Mouse (Mus musculus) mature B cell (primary cell): ENCODE results near the gene H2-M3.
"Not testable (repeated sequence)": the region's sequence is repeated elsewhere in the genome, so short reads cannot be mapped to it uniquely, and the experiment has no call there.

ENCODE experiments used
- in situ Hi-C: fragments of 300-500 bp; cut with MboI; formaldehyde crosslinking; loops from 2 replicates; pipeline ENCODE4 v1.14.3; 2019

H2-M3 gene

GRCm38 (mm10) chr17:37270058-37270701 is at the start of gene H2-M3:
Gene H2-M3, plus strand, starts transcription at chr17:37270220.
- in situ Hi-C loops: no loop called here

DNA sequence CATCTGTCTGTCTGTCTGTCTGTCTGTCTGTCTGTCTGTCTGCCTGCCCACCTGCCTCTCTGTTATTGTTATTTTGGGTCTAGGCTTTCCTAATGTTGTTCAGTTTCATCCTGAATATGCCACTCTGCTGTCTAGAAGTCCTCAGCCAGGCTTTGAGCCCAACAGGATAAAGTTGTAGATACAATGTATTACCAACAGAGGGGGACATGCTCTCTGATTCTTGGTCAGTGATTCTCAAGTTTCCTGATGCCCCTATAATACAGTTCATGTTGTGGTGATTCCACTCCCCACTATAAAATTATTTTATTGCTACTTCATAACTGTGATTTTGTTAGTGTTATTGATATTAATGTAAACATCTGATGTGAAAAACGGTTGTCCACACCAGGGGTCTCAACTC is 48.1 kb upstream of the H2-M3 start:
- in situ Hi-C loops: no loop called here

- in situ Hi-C loops: not testable (repeated sequence)
These were observed 32.8 kb upstream of the H2-M3 start, which contains the start of gene Olfr97 for GRCm38 (mm10) chr17:37237230-37237629. Gene Olfr97, minus strand, starts transcription at chr17:37237330.

DNA sequence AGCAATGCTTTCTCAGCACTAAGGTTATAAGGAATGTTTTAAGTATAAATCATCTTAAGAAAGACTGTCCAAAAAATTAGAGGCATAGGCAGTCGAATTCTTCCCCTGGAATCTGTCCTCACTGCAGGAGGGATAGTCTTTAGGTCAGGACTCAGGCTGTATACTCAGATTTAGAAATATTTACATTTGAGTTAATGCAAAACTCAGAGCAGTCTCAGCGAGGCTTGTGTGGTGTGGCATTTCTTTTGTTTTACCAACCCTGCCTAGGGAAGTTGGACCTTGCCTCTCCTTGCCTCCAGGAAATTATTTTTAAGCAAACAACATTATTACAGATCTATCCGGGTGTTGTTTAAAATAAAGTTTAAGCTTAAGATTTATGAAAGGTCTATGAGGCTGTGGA is 27.8 kb upstream of the H2-M3 start:
- in situ Hi-C loops: no loop called here

DNA sequence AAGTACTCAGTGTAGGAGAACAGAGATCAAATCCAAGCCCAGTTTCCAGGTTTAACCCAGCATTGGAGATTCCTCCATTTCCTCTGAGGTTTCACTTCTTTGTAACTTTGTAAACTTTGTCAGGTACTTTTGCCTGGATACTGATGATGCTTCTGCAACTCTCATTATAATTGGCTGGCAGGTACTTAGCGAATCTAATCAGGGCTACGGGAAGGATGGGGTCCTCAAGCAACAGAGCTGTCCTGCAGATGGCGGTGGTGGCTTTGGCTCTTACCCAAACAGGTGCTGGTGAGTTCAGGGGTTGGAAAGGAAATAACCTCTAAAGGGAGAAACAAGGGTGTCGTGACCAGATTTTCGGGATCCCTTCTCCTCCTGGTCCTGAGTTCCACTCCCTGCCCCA is 23.3 kb upstream of the H2-M3 start:
- in situ Hi-C loops: no loop called here

GRCm38 (mm10) chr17:37249460-37249859 is 20.6 kb upstream of the H2-M3 start:
- in situ Hi-C loops: no loop called here

DNA sequence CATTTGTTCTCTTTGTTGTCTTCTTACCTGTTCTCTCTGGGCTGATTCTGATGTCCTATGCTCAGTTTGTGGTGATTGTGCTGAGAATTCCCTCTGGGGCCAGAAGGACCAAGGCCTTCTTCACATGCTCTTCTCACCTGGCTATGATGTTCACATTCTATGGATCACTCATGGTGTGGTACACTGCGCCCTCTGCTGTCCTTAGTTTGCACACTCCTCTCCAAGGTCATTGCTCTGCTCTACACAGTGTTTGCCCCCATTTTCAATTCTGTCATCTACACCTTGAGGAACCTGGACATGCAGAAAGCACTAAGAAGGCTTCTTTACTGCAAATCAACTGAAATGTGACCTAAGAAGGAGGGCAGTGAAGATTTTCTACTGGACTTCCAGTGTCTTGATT is 19.5 kb upstream of the H2-M3 start:
- in situ Hi-C loops: no loop called here

- in situ Hi-C loops: no loop called here
These were observed 6.4 kb upstream of the H2-M3 start, which contains the start of gene Olfr98 for GRCm38 (mm10) chr17:37263626-37264025. Gene Olfr98, minus strand, starts transcription at chr17:37263749.

DNA sequence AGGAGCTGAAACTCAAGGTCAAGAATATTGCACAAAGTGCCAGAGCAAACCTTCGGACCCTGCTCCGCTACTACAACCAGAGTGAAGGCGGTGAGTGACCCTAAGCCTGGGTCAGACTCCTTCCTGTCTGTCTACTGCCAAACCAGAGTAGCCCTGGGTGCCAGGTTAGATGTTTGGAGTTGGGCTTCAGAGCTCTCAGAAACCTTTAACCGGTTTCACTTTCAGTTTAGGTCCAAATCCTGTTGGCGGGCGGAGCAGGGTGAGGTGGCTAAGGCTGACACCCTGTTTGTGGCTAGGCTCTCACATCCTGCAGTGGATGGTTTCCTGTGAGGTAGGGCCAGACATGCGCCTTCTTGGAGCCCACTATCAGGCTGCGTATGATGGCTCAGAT is 677 bp downstream of the H2-M3 start:
- in situ Hi-C loops: no loop called here

DNA sequence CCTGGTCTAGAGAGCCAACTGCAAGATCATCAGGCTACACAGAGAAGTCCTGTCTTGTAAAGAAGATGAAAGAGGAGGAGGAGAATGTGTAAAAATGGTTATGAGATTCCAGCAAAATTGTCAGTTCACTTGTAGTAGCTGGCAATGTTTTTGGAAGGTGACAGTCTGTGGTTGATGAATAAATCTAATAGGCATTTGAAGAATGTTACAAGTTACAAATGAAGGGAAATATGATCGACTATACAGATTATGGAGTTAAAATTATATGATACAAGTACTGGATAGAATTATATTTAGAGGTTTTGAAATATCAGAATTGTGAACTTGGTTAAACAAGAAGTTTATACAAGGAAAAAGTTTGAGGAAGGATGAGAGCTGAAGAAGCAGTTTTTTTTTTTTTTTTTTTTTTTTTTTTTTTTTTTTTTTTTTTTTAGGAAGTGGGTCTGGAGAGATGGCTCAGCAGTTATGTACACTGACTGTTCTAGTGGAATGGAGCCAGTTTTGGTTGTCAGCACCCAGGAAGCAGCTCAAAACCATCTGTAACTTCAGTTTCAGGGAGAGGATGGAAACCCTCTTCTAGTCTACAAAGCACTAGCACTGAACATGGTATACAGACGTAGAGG is 5.7 kb downstream of the H2-M3 start:
- in situ Hi-C loops: no loop called here

- in situ Hi-C loops: no loop called here
These were observed 6.6 kb downstream of the H2-M3 start for GRCm38 (mm10) chr17:37276573-37276972.

DNA sequence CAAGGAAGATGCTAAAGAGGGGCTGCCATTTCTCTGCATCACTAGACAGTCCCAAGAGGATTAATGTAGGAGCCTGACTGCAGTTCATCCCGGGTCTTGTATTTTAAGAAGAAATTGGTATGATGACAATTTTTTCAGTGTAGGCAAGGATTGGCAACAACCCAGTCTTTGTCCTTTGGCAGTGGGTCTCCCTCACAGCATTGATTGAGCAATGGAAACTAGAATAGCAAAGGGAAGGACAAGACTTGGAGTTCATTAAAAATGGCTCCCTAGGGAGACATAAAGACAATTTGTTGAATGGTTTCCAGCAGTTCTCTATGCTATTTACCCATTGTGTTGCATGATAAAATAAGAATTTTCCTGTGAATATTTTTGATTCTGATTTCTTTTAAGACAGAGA is 10.3 kb downstream of the H2-M3 start:
- in situ Hi-C loops: no loop called here

DNA sequence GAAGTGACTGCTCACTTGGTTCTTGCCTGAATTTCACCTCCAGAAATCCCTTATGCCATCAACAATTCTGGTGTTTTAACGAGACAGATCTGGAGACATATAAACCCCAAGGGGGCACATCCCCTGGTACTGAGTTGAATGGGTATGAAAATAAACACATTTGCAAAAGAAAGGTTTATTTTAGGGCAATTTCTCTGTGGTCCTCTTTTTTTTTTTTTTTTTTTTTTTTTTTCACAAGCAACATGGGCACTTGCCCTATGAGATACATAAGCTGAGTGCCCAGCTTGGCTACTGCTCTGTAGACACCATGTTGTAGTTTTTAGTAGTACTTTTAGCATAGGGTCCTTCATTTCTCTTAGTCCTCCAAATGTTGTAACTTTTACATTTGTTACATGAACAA is 13.3 kb downstream of the H2-M3 start, which contains the start of gene Olfr99:
TSS of gene Olfr99 (minus strand) at position 101 of the 400 bp plus-strand sequence.
- in situ Hi-C loops: no loop called here

GRCm38 (mm10) chr17:37304213-37304612 is 34.2 kb downstream of the H2-M3 start, which contains the start of gene Olfr101:
Gene Olfr101, minus strand, starts transcription at chr17:37304313.
- in situ Hi-C loops: no loop called here

- in situ Hi-C loops: no loop called here
These were observed 38.5 kb downstream of the H2-M3 start for GRCm38 (mm10) chr17:37308483-37308882.

GRCm38 (mm10) chr17:37310146-37310699 is 40.2 kb downstream of the H2-M3 start:
- in situ Hi-C loops: no loop called here

DNA sequence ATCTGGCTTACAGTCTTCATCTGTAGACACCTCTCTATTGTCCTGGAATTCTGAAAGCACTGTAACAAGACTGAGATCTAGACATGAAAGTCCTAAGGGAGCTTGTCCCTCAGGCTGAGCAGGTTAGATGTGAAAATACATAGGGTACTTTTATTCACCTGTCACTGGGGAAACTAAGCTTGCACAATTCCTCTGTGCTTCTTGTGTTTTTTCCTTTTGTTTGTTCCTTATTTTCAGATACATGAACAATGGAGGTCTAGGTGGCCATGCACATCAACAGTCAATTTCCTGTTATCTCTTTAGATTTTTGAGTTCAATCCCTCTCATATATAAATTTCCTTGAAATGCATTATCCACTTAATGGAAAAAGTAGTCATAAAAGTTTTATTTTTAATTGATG is 46.9 kb downstream of the H2-M3 start, which contains the start of gene Olfr102:
TSS of gene Olfr102 (minus strand) at position 101 of the 400 bp plus-strand sequence.
- in situ Hi-C loops: no loop called here
